Mouse (Mus musculus) cerebellum, postnatal 10 days (tissue): Measurements from ENCODE around the gene Zfhx3.

Experiments used
- DNase-seq, 2 experiments: peaks; one replicate each; pipeline ENCODE4 v3.0.0; 2021; ENCODE audit warnings: mixed read lengths in 2 of 2

Gene Zfhx3

DNA sequence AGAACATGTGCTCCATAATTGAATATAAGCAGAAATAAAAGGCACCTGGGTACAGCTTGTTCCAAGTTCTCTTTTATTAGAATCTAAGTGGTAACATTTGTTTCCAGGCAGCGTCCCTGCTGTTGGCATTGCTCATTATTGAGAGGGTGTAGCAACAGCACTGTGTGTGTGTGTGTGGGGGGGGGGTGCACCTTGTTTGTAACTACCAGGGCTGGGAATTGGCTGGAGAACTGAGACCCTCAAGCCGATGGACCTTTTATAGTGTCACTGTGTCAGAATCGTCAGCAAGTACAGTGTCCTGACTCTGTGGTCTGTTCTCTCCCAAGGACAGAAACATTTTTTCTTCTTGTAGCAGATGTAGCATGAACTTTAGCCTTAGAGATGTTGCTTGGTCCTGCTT is 77.2 kb downstream of the Zfhx3 start:
- no peak for DNase-seq

DNA sequence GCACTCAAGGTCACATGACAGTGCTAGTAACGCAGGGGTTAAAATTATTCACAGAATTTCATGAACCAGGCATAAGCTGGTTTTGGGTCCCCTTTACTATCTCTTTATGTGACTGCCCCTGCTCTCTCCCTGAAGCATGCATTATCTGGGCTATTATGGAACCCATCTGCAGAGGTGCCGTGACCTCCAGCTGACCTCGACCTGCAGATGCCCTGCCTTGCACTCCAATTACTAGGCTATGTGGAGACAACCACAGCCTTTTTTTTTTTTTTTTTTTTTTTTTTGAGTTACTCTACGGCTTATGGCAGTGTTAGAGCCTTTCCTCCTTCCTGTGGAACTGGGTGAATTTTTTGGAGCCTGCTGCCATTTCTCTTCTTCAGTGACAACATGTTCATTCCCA is 80.0 kb downstream of the Zfhx3 start:
- no peak for DNase-seq

DNA sequence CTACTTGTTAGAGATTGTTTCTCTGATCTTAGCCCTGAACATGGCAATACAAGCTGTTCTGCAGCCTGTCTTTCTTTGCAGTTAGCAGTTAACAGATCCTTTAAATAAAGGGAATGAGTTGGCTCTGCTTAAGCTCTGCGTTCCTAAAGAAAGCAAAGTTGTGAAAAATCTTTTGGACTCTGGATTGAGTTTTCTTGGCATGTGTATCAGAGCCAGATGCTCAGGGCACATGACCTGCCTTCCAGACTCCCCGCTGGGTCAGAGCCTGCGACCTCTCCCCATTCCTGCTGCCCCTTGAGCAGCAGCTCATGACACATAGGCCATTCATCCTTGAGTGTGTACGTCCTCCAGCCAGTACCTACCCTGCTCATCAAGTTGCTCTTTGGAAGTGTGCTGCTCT is 81.9 kb downstream of the Zfhx3 start:
- peak; percentile 15 to 22 for DNase-seq

DNA sequence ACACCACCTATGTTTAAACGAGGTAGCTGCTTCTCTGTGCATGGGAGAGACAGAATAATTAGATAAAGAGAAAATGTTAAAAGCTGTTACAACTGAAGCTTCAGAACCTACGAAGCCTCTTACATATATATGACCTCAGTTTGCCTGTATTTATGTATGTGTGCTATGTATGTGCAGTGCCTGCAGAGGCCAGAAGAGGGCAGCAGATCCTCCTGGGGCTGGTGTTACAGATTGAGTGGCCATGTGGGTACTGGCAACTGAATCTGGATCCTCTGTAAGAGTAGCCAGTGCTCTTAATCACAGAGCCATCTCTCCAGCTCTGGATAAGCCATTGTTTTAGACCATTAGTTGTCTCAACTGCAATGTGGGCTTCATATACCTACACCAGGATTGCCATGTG is 82.8 kb downstream of the Zfhx3 start:
- peak; percentile 9 to 18 for DNase-seq

DNA sequence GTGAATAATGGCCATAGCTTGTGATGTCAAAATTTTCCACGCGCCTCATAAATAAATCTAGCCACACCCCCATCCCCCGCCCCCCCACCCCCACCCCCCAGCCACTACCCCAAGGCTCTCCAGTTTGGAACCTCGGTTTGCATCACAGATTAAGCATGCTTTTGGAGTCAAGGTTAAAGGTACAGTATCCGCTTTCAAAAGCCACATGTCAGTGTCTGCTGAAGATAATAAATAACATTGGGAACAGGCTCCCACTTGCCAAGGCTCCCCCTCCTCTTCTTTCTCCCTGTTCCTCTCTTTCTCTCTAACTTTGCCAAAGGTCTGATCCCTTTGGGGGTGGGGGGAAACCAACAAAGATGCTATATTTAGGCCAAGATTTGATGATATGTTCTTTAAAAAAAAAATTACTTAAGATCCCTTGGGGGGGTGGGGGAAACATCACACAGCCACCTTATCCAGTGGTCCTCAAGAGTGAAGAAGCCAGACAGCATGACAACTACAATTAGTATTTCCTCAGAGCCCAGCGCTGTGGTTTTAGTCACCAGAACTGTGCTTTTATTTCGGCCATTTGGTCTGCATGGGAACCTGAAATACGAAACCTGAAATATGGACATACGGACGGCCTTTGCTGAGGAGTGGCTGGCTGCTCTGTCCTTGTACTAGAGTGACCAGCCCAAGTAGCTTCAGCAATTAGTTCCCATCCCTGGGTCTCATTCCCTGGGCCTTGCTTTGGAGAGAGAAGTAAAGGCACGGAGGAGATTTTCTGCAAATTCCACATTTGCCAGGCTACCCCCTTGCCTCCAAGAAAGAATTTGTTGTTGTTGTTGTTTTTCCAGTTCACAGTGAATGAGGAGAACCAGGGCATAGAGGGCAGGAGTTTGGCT is 84.4 kb downstream of the Zfhx3 start:
- DNase-seq: no peak

DNA sequence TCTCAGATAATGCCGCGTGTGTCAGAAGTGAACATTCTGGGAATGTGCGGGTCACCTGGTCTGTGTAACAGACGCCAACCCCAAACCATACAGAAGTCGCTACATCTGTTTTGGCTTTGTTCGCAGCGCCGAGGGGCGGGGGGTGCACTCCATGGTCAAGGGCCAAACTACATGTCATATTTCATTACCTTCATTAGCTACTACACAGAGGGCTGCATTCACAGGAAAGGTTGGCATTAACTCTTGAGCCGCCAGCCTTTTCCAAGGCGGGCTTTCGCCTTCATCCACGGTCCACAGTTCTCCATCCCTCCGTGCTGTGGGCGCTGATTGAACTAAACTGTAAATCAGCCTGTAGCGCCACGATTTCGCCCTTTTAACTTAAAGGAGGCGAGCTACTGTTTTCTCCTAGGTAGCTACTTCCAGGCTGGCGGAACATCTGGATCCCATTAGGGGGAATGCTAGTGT is 85.1 kb downstream of the Zfhx3 start:
- peak; percentile 48 to 56 for DNase-seq

DNA sequence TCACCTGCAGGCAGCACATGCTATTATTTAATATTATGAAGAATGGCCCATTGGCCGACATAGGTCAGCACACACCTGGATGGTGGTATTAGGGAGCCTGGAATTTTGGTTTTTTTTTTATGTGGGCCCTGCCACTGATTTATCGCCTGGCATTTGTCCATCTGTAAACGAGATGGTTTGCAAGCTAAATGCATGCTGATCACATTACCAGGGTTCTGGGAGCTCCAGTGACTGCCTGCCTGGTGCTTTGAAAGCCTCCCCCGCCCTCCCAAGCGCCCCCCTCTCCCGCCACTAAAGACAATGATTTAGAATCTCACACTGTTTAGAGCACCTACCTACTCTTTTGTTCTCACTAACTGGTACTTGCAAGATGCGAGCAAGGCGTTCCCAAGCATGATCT is 86.0 kb downstream of the Zfhx3 start:
- DNase-seq: no peak

DNA sequence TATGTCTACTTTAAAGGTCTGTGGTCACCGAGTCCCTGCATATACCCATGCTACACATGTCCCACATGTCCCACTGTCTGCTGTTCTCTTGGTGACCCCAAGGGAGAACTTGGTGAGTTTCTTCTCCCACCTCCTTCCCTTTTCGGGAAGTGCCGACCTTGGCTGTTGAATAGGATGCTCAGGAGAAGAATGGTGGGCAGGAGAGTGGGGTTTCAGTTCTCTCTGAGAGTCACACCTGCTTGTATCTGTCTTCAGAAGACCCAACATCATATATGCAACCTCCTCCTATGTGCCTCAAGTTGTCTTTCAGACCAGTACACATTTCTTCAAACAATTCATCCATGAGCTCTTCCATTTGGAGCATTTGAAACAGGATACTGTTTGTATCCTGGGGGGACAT is 88.7 kb downstream of the Zfhx3 start:
- DNase-seq: no peak

DNA sequence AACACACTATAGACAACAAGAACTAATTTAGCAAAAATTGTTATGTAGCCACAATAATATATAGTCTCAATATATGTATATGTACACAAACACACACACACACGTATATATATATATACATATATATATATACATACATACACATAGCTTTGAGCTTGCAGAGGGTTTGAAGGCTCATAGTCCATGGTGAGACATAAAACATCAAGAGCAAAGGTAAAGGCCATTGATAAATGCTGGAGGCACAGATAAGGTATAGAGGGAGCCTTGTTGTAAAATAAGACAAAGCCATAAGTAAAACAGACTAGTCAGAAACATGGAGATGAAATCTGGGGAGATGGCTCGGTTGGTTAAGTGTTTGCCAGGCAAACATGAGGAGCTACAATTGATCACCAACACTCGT is 91.6 kb downstream of the Zfhx3 start:
- DNase-seq: no peak

DNA sequence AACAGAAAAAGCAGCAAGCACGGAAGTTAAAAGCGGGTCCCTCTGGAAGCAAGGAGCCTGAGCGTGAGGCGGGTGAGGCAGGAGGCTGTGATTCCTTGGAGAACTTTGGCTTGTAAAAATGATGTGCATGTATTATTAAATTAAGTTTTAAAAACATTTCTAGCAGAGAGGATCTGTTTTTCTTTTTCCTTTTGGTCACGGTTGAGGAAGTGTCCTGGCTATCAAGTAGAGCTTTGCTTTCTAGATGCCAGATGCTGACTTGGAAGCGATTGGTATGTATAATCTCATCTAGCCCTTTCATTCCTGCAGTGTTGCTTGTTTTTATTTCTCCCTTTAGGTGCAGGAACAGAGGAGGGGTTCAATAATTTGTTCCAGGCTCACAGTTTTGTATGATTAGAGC is 92.3 kb downstream of the Zfhx3 start:
- no peak for DNase-seq

DNA sequence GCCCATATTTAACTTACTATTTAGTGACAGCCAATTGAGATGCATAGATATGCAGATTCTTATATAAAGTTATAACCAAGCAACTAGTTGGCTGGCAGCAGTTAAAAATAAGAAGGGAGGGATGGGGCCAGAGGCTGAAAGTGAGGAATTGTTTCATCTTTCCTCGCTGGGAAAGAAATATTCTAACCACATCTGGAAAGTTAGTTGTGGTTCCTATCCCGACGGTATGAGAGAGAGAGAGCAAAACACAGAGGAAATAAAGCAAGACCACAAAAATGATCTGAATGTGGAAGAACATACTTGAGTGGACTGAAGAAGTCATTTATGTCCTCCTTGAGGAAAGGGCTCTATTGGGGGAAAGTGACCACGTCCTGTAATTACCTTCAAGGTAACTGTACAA is 101.2 kb downstream of the Zfhx3 start:
- no peak for DNase-seq

DNA sequence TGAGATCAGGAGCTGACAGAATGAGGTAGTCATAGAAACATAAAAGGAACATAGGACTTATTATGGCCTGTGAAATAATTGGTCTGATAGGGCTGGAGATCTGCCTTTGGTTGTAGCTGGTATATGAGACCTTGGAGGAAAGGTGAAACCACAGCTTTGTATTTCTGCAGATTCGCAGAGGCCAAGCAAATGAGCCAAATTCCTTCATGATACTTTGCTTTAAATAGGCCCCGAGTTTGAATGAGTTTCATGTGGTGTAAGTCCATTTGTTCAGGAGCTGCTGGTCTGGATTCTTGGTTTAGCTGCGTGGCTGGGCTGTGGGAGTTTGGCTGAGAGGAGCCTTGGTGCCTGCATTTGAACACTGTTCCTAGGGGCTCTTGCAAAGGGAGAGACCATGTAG is 101.7 kb downstream of the Zfhx3 start:
- no peak for DNase-seq

DNA sequence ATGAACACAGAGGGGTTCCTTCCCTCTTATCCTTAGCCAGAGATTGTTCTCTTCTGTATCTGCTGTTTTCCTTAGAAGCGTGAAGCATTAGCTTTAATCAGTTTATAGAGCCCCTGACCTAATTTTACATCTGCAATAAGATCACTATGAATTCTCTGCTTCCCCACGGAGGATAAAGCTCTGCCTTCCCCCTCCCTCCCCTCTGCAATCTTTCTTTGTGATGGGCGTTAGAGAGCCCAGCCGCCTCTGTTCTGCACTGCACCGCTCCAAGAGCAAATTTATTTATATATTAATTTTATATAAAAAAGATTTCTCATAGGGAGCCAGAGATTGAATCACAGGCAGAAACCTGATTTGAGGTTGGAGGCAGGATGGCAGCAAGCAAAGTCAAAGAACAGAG is 113.8 kb downstream of the Zfhx3 start:
- no peak for DNase-seq

DNA sequence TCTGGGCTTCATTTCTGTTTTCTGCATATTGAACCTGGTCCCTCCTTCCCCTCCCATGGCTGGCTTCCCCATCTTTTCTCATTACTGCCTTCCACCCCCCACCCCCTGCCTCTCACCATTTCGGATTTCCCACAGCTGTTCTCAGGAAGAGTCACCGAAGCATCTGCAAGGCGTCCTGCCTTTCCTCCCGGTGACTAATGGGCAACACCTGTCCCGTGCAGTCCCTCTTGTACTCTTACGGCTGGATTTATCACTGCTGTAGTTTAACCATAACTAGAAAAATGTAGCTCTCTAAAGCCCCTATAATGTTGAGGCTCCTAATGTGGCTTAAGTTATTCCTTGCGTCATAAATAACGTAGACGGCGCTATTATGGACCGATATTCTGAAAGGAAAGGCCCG is 119.5 kb downstream of the Zfhx3 start:
- no peak for DNase-seq

DNA sequence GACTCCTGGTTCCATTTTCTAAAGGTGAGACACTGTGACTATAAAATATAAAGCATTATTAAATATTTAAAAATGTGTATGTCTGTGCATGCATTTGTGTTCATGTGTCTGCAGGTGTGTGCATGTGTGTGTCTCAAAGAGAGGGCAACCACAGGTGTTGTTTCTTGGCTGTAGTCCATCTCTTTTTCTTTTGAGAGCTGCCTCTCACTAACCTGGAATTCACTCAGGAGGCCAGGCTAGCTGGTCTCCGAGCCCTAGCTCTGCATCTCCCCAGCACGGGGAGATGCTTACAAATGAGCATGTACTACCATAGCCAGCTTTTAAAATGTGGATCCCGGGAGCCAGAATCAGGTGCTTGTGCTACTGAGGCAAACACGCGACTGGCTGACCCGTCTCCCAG is 124.7 kb downstream of the Zfhx3 start:
- DNase-seq: peak; percentile 52 to 57

DNA sequence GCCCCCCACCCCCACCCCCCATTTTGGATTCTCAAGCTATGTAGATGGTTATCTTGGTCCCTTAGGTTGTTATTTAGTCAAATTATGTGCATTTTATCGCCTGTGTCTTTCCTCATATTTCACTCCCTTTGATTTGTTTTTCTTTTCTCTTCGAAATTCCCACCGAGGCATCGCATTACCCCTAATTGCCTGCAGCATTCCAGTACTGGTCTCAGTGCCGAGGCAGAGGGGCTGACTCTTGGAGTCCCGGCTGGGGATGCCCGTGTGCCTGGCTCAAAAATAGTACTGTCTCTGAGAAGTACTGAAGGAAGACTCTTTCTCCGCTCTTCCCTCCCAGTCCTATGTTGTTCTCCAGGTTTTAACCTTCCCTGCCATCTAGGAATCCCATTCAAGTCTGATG is 125.8 kb downstream of the Zfhx3 start:
- no peak for DNase-seq

DNA sequence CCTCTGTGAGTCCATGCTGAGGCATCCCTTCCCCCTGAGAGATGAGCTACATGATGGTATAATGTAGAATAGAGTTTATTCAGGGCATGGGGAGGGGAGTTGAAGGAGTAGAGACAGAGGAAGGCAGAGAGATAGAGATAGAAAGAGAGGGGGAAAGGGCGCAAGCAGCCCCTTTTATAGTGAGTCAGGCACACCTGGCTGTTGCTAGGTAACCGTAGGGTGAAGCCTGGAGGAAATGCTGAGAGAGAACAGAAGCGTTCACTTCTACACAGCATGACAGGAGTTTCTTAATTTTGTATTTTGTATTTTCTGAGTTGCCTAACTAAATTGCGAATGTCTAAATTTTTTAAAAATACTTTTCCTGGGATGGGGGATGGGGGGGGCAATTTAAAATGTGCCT is 128.0 kb downstream of the Zfhx3 start:
- no peak for DNase-seq

DNA sequence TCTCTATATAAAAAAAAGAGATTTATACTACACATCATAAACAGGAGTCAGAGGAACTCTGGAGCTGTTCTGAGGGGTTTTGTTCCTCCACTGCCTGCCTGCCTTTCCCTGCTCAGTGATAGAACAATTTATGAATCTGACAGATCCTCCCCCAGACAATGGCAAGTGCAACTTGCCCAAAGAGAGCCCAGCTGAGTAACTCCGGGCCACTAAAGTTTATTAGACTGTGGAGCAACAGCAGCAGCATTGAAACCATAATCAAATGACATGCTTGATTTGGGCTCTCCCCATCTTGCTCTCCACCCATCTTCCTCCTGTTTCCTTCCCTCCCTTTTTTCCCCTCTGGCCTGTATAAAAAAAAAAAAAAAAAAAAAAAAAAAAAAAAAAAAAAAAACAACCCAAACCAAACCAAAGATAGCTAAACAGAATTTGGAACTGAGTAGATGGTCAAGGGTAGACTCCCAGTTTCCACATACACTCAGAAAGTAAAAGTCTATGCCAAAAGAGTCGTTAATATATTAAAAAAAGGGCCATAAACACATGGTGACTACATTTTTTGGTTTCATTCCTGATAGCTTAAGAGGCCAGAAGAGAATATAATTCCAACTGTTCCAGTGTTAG is 129.8 kb downstream of the Zfhx3 start:
- no peak for DNase-seq

DNA sequence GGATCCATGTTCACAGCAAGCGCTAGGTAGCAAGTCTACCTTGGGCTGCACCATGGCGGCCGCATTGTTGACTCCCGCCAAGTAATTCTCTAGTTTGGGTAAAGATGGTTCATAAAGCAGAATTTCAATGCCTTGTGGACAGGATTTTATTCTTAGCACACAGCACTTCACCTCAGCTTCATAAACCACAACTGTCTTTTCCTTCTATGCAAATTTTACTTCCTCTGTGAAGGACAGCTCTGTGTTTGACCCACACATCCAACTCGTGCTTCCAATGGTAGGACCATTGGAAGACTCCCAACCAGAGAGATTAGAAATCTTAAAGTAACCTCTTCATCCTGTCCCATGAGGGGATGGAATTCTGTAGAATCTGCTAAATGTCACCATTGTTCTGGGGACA is 130.4 kb downstream of the Zfhx3 start:
- DNase-seq: no peak

DNA sequence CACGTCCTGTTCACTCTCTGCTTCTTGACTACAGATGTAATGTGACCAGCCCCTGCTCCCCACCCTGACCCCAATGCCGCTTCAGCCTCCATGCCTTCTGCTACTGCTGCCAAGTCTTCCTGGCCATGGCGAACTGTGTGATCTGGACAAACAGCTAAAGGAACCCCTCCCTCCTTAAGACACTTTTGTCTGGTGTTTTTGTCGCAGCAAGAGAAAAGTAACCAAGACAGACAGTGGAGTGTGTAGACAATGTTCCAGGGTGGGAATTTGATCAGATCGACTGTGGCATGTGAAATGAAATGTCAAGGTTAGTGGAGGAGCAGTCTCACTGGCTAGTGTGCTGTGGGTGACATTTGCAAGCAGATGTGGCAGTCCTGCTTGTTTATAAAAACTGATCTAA is 132.7 kb downstream of the Zfhx3 start:
- no peak for DNase-seq

DNA sequence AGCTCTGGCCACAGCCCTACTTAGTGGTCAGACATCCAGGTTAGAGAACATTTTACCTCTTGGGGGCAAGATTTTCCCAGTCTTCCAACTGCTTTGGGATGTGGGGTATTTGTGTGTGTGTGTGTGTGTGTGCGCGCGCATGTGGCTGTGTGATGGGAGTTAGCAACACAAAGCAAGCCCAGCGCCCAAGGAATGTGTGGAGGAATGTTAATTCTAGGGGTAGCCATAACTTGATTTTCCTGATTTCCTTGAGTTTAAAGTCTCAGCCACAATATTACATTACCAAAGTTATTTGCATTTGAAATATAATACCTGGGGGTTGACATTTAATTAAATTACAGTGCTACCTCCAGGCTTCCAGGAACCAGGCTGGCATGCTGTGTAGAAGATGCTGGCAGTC is 136.3 kb downstream of the Zfhx3 start:
- no peak for DNase-seq

DNA sequence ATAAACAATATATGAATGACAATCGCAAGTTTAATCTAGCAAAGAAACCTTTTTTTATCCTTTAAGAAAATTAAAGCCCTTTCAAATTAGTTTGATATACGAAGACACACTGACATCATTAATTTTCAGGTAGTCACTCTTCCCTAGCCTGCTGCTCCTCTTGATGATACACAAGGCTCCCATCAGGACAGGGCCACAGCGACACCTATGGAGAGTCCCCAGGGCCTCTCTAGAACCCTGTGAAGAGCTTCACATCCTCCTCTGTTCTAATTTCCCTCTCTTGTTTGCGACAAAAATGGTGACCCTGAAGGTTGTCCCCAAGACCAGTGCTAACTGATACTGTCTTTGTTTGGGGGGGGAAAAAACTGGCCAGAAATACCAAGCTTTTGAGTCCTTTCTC is 144.5 kb downstream of the Zfhx3 start:
- peak in 1 of 2 experiments; percentile 8 for DNase-seq

DNA sequence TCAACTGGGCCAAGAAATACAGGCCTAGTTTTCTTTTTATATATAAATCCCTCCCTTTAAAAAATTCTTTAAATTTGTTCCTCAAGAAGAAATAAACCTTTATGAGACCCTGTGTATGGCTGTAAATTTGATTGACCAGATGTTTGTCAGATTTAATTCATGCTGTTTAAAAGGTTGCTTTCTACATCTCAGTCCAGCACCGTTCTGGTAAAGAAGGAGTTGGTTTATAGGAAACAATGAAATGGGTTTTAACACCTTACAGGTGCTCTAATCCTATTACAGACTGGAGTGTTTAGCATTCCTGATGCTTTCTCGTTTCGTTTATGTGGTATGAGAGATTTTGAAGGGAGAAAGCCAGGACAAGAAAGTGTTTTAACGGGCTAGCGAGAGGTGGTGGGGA is 147.2 kb downstream of the Zfhx3 start:
- no peak for DNase-seq

DNA sequence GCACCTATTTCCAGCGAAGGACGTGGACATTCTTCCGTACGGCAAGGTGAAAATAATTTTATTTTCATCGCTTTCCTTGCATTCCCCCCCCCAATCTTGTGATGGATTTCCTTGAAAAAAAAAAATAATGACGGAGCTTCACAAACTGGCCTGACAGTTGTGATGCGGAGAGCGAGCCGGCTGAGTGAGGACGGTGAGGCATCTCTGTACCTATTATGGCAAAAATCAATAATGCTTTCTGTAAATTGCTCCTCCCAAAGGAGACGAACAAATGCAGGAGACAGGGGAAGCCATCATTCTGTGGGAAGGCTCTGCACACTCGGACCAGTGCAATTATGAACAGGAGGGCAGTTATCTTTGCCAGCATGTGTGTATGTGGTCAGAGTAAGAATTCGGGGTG is 156.2 kb downstream of the Zfhx3 start:
- DNase-seq: no peak

DNA sequence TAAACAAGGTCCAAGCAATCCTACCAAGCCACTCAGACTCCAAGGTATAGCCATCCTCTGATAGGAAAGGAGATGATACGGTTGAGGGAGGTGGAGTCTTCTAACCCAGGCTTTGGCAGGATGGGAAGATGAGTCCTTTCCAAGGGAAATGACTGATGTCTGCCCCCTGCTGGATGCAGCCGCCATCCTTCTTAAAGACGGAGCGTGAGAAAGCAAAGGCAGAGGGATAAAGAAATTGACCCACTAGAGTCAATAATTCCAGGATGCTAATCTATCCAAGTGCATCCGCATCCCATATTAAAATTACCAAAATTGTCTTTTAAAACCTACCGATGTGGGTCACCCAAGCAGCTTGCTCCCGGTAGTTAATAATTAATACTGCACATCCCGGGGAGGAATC is 158.7 kb downstream of the Zfhx3 start:
- peak; percentile 82 for DNase-seq
